Mouse (Mus musculus) c-Kit-positive CD71-positive TER-119-positive erythroid progenitor cells, embryonic 14.5 days (primary cell): ENCODE data around the gene Ryk.
"Not testable (repeated sequence)": the region's sequence is repeated elsewhere in the genome, so short reads cannot be mapped to it uniquely, and the experiment has no call there.

Source experiments
- DNase-seq: peaks from one replicate; pipeline ENCODE4 v3.0.0-alpha.2; 2013; ENCODE audit warnings: low spot score

The Ryk gene

DNA sequence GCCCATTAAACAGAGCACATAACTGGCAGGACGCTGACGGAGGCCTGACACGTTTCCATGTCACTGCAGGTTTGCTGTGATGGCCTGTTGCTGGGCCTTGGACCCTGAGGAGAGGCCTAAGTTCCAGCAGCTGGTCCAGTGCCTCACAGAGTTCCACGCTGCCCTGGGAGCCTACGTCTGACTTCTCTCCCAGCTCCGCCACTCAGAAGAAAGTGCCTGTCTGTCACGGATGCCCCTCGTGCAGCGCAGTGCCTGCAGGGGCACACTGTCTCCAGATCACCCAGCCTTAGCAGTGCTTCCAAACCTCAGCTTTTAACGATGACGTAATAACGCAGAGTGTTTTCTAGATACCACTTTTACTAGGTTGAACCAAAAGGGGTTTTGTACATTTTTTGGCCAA, 72.1 kb downstream of the Ryk start:
- no peak for DNase-seq

DNA sequence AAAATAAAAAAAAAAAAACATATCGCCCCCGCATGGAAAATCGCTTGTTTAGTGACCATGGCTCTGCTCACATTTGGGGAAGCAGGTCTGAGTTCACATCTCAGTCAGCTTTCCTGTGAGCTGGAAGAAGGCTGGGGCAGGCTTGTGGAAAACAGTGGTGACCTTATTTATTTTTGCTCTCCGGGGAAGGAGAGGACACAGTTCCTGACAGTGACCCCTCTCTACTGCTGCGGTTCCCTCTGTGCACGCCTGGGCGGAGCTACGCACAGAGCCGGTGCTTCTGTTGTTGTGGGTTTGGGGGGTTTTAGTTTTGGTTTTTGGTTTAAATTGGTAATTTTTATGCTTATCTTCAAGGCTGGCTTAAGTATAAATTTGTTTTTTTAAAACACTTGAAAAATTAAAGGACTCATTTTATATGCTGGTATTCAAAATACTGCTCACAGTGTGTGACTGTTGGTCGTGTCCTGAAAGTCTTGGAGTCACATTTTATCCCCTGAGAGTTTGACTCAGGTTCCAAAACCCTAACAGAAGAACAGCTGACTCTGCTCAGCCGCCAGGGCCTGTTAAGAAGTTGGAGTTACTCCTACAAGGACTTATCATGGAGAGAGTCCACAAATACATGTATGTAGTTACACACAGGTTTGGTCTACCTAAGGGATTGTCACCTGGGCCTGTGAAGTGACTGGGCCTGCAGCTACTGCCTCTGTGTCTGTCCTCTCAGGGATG, 73.0 kb downstream of the Ryk start:
- DNase-seq, result no peak

DNA sequence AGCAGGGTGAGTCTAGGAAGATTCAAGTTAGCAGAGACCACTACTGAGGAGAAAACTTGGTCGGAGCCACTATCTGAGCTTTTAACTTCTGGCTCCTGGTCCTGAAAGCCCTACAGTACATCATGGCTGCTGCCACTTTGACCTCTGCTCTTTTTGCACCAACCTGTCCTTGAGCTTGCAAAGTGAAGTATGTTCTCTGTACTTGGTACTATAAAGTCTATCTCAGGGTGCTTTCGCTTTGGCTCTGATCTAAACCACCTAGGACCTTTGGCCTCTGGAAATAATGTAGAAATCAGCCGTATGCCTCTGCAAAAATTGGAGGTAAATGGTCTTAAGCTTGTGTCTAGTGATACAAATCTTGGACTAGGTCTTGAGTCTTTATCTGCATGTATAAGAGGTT, 76.8 kb downstream of the Ryk start:
- no peak for DNase-seq

DNA sequence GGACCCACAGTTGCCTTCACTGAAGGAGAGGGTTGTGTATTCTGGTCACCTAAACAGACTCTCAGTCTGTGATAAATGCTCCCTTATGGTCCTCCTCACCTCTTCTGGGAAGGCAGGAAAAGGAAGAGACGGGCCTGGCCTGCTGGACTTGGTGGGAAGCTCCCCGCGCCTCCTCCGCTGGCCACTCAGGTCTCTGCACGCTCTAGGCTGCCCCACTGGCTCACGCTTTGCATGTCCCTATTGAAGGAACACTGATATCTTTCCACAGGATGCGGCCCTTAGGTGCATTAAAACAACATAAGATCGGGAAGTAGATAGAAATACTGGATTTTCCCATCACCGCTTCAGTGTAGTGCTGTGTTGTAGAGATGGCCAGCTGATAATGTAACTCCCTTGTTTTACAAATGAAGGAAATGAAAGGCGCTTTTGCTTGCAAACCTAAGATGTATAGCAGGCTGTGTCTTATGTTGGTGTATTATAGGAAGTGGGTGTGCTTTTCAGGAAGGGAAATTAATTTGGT, 77.9 kb downstream of the Ryk start:
- no peak for DNase-seq

DNA sequence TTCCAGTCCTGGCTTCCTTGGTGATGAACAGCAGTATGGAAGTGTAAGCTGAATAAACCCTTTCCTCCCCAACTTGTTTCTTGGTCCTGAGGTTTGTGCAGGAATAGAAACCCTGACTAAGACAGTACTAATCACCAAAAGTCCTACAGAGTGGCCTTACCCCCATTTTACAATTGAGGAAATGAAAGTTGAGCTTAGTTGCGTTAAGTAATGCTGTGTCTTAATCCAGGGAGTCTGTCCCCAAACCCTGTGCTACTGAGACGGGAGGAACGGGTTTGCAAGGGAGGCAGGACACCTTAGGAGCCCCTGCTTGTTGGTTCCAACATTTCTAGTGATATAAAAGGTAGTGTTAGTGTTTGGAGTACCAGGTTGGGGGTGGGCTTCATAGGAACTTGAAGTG, 78.9 kb downstream of the Ryk start:
- not testable (repeated sequence) for DNase-seq

DNA sequence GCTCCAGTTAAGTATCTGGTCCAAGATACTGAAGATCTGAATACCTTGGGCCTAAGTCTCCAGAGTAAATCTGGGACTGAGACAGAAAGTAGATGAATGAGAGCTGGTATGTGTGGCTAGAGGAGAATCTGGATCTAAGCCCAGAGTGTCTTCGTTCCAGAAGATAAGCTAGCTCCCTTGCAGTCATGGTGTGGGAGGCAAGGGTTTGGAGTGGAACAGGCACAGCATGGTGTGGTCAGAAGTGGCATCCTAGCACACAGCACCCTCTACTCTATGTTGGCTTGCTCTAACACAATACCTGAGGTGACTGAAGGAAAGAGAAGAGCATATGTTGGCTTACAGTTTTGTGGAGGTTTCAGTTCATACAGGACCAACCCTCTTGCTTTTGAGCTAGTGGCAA, 79.9 kb downstream of the Ryk start:
- DNase-seq, result no peak

DNA sequence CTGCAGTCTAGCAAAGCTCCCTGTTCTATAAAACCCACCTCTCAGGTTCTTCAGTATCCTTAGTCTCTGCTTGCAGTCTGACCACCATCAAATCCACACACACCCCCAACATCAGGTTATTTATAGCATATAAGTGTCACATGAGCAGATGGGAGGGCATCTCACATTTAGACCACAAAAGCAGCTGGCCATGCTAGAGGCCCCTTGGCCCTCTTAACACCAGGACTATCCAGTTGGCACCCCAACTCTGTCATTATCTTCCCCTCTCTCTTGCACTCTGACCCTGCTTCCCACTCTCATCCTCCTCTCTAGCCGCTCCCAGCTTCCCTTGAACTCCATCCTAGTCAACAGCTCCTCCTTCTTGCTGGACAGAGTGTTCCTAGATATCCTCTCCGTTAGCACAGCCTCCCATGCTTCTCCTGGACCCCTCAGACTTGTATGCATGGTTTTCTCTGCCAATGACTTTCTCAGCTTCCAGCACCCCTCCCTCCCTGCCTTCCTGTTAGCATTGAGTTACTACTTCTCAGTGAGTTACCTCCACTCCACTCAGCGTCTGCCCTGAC, 80.7 kb downstream of the Ryk start:
- DNase-seq, result no peak

DNA sequence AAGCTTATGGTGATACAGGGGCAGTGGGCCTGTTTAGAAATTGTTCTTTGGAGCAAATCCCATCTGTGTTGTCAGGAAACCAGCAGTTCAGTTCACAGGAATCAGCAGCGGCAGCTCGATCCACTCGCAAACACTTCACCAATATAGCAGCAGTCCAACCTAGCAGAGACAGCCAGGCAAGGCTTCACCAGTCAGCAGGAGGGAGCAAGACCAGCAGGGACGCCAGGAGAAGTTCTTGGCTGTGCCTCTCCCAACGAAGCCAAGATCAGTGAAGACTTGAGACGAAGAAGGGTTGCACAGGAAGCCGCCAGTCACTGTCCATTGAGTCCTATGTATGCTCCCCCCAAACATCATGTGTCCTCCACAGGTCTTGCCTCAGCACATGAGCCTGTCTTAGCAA, 81.4 kb downstream of the Ryk start:
- no peak for DNase-seq

DNA sequence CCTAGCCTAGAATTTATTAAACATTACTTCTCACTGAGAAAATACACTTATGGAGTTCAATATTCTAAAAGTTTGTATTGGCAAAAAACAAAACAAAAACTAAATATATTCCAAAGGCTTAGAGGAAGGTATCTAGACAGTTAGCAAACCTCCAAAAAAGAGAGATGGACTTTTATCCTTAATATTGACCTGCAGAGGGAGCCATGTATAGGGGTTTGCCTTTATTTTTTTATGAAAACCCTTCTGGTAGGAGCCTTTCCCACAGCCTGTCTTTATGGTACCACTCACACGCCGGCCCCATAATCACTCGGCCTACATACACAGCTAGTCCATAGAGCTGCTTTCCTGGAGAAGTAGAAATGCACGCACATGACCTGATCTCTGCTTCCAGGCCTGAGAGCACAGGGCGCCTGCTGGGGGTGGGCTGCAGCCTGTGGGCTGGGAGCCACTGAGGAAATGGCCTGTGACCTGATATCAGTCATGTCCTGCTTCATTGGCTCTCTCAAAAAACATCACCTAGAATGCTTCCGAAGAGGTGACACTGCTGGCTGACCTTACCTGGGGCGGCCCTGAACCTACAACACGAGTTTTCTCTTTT, 82.9 kb downstream of the Ryk start:
- no peak for DNase-seq

DNA sequence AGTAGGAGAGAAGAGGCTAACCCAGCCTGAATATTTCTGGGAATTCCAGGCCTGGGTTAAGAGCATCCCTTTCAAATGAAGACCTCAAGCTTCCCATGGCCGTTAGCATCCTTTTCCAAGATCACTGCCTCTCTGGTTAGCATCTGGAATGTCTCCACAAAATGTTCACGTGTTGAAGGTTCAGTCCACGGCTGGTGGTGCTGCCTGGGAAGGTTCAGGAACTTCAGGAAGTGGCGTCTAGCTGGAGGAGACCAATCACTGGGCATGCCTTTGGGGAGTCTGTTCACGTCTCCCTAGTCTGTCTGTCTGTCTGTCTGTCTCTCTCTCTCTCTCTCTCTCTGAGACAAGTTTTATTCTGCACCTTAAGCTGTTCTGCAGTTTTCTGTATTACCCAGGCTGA, 84.8 kb downstream of the Ryk start:
- DNase-seq, result no peak

DNA sequence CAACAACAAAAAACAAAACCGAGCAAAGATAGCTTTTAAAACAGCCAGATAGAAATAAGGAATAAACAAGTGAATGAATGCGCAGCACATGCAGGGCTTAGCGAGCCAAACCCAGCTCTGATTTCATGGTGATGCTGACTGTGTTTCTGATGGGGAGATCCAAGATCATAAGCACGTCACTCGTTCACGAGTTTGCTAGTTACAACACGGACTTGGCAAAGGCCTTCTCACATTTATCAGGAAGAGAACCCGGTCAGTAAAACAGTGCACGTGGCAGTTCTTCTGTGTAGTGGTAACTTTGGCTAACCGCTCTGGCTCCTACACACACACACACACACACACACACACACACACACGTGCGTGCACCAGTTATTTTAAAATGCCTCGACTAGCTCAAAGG, 87.1 kb downstream of the Ryk start:
- DNase-seq, result no peak

DNA sequence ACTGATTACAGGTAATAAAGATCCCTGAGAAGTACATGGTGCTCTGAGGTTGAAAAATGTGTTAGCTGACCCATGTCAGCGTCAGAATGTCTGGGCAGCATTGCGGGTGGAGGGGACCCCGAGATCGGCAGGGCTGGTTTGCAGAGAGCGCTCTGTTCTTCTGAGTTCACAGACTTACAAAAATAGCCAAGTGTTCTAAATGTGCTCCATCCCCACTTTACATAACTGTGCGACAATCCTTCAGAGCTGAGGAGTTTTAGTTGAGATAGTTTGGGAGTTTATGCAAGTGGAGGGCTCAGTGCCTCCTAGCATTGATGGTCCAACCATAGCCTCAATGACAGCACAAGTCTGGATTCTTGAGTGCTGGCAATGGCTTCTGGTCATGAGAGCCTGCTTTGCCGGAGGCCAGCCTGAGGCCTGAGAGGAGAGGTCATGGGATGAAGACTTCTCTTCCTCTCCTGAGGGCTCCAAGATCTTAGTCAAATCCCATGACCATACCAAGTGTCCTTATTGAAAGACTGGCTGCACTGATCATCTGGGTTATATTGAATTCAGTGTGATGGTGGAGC, 88.2 kb downstream of the Ryk start:
- DNase-seq, result no peak

DNA sequence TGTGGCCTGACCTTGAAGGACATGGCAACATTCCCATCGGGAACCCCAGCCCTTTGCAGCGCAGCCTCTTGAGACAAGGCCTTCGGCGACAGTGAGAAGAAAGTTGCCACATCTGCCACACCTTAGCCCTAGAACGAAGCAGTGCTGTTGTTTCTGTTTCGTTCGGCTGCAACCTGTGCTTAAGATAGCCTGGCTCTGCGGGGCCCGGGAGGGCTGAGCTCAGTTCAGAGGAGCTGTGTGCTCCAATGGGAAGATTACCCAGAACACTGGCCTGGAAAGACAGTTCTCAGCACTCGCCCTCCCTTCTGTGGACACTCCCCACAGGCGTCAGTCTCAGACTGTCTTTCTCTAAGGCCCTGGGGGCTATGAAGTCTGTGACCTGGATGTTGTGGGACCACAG, 89.1 kb downstream of the Ryk start:
- DNase-seq, result no peak

DNA sequence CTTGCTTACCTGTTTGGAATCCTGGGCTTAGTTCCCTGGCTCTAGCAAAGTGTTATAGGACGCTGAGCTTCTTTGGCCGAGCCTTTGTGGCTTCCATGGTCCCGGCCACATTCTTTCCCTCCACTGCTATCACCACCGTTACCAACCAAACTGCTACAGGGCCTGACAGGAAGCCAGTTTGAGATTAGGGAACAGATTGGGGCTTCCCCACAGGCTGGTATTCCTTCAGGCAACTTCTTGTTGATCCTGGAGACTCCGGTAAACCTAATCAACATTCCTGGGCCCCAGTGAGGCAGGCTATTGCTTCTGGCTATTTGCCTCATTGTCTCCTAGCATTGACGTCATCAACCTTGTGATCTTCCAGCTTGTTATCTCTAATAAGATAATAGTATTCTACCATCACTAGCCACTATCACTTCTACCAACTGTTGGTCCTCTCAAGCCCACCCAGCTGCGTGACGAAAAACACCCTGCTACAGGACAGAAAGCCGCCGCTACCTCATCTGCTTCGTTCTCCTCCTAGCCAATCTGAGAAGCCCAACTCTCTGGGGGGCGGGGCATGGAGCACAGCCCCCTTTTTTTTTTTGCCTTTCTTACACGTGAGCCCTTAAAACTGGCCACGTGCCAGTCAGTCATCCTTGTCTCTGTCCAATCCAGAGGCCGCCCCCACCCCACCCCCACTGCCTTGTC, 90.1 kb downstream of the Ryk start:
- DNase-seq, result no peak

DNA sequence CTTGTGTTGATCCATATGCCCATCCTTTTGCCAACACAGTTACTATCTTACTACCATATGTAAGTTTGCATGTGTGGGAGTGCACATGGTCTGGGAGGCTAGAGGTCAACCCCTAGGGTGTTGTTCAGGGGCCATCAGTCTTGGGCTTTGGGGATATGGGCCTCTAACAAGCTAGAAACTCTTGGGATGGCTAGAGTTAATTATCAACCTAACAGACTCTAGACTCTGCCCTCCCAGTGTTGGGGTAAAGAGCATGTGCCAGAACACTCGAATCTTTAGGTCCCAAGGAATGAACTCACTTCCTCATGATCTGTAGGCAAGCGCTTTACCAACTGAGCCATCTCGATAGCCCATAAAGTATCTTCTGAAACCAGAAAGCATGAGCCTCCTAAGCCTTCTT, 91.4 kb downstream of the Ryk start:
- DNase-seq, result no peak

DNA sequence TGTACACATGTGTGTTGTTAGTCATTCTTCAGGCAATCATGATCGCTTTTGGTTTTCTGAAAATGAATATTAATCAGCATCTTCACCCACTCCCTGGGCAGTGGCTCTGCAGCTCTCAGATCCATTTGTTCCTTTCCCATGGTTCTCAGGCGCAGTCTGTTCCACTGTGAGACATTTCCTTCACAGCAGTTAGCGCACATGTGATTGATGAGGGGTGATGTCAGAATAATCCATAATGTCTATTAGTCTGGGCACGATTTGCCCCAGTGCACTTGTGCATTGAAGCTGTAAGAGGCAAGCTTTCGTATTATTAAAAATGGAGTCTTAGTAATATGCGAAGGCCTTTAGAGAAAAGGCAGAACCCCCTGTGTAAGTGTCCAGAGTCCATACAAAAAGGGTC, 95.1 kb downstream of the Ryk start:
- no peak for DNase-seq

DNA sequence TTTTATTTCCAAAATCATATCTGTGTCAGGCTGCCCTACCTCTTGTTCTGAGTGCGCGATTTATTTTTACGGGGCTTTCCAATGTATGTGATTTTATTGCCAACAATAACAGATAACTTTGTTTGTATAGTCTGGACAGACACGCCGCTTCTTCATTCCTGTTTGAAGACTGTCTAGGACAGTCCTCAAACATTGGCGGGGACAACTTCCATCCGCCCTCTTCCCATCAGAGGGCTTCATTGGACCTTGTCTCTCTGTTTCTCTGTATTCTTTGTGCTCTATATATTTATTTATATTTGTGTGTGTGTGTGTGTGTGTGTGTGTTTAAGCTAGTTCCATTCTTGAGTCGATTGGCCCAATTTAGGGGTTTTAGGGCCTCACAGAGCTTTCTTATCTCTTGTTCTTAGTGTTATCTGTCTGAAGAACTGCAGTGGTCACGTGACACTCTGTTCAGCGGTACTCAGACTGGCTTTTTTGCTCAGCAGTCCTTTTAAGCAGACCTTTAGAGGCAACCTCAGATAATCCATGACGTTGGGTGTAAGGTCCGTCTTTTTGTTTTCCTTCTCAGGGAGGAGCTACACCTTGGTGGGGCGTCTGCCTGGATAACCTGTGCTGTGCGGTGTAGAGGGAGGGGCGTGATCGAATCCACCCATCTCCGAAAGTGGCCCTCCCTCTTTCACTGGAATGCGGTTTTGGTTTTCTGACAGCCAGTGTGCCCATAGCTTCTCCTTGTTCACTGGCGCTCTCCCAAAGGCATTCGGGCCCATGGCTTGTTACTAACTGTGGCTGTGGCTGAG, 99.4 kb downstream of the Ryk start:
- peak; percentile 34 for DNase-seq

DNA sequence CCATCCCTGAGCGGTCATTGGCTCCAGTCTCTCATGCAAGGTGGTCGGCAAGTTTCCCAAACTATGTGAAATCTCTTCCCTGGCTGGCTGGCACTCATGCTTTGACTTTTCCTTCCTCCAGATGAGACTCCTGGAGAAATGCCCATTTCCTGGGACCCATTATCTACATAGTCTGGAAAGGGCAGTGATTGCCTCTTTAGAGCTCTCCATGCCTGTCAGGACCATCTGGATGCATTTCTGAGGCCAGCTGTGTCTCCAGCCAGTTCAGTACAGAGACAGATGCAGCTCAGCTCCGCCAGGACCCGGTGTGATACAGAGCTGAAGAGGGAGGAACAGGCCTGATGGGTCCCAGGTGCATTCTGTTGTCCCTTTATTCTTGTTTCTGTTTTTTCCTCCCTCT, 107.5 kb downstream of the Ryk start:
- DNase-seq, result no peak

DNA sequence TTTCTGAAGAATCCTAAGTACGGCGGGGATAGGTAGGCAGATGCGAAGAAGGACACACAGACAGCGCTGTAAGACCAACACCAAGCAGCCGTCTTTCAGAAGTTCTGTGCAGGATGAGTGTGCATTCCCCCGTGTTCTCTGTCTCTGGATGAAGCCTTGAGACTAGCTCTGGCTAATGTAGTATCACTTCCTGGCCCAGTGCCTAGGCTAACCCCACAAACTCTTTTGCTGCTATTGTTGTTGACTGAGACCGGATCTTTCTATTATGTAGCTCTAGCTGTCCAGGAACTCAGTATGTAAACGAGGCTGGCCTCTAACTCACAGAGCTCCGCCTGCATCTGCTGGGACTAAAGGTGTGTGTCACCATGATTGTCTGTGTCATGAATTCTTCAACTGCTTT, 110.2 kb downstream of the Ryk start:
- DNase-seq, result no peak

DNA sequence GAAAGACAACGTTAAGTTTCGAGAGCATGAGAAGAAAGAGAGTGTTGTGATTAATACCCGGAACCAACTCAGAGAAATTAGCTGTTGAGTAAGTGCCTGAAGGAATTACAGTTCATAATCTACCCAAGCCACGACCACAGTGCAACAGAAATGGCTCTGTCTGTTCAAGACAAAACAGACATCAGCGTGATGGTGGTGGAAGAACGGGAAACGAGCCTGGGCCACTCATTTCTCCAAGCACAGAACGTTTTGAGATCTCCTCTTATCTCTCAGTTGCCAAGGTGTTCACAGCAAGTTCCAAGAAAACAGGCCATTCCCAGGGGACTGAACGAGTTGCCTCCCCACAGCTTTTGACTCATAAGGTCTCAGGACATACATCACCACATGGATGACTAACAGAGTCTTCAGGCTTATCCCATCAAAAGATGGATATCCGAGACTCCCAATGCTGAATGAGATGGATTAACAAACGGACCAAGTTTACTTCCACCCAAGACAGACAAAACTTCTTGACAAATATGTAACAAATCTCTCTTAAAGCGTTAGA, 111.8 kb downstream of the Ryk start:
- no peak for DNase-seq

DNA sequence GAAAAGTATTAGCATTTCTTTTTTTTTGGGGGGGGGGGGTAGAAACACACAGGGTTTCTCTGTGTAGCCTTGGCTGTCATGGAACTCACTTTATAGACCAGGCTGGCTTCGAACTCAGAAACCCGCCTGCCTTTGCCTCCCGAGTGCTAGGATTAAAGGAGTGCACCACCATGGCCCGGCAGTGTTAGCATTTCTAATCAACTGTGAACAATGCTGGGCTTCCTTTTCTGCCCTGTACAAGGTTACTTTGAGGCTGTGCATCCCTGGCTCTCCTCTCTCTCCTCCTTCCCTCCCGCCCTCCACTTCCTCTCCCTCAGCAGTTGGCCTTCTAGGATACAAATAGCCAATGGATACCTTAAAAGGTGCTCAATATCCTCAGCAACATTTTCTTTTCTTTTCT, 114.0 kb downstream of the Ryk start:
- DNase-seq, result no peak
